Mouse (Mus musculus) neutrophil, adult 5-6 weeks (primary cell): Measurements from ENCODE around the gene Rpgrip1l. TPM values are rescaled to one million over a fixed set of nuclear protein-coding genes. Genes with fewer than 3 reads are reported as not detected.

Experiments
- ATAC-seq: fragments of 151-379, 151-347 bp; 2 replicates; pipeline ENCODE4 v1.8.0; 2017; ENCODE audit warnings: mild to moderate bottlenecking, moderate TSS enrichment; ENCODE audit not compliant: insufficient number of reproducible peaks, poor library complexity, low FRiP score, severe bottlenecking; ENCODE audit errors: extremely low read depth
- total RNA-seq: library from RNA; stranded (forward); fragments of 200-1000 nt; gene quantifications from 2 replicates; pipeline ENCODE4 v1.2.3, GENCODE M21; 2017

Rpgrip1l gene
- total RNA-seq, 1 experiment from 2014 or later = 4.9 TPM

GRCm38 (mm10) chr8:91224227-91224626 lies 88.8 kb downstream of the Rpgrip1l start:
- ATAC-seq = no peak

- ATAC-seq = no peak
Measured at GRCm38 (mm10) chr8:91221841-91222240, 91.2 kb downstream of the Rpgrip1l start.

- ATAC-seq = no peak
Measured at GRCm38 (mm10) chr8:91218271-91218670, 94.8 kb downstream of the Rpgrip1l start.

- ATAC-seq = no peak
Measured at GRCm38 (mm10) chr8:91217062-91217905, 95.8 kb downstream of the Rpgrip1l start.

- no peak for ATAC-seq
Measured at GRCm38 (mm10) chr8:91214287-91214686, 98.8 kb downstream of the Rpgrip1l start.

- no peak for ATAC-seq
Measured at GRCm38 (mm10) chr8:91212948-91213347, 100.1 kb downstream of the Rpgrip1l start.

- ATAC-seq = no peak
Measured at GRCm38 (mm10) chr8:91209658-91210057, 103.4 kb downstream of the Rpgrip1l start.

- no peak for ATAC-seq
Measured at GRCm38 (mm10) chr8:91207676-91208075, 105.4 kb downstream of the Rpgrip1l start.

- no peak for ATAC-seq
Measured at GRCm38 (mm10) chr8:91205897-91206296, 107.2 kb downstream of the Rpgrip1l start.

- ATAC-seq = no peak
Measured at GRCm38 (mm10) chr8:91201184-91201583, 111.9 kb downstream of the Rpgrip1l start.

- ATAC-seq = no peak
Measured at GRCm38 (mm10) chr8:91199876-91200275, 113.2 kb downstream of the Rpgrip1l start, which contains the start of gene Aktip. Aktip (minus strand) TSS chr8:91199976.

GRCm38 (mm10) chr8:91198036-91198435 lies 115.0 kb downstream of the Rpgrip1l start:
- ATAC-seq = no peak

GRCm38 (mm10) chr8:91197233-91197632 lies 115.8 kb downstream of the Rpgrip1l start:
- no peak for ATAC-seq

- ATAC-seq = no peak
Measured at GRCm38 (mm10) chr8:91196661-91197060, 116.4 kb downstream of the Rpgrip1l start.

GRCm38 (mm10) chr8:91194081-91194480 lies 119.0 kb downstream of the Rpgrip1l start:
- ATAC-seq = no peak

GRCm38 (mm10) chr8:91192941-91193340 lies 120.1 kb downstream of the Rpgrip1l start:
- ATAC-seq = no peak

- no peak for ATAC-seq
Measured at GRCm38 (mm10) chr8:91190816-91191340, 122.2 kb downstream of the Rpgrip1l start.

GRCm38 (mm10) chr8:91188152-91188551 lies 124.9 kb downstream of the Rpgrip1l start:
- no peak for ATAC-seq

GRCm38 (mm10) chr8:91186372-91186771 lies 126.7 kb downstream of the Rpgrip1l start:
- ATAC-seq = no peak

GRCm38 (mm10) chr8:91177708-91178107 lies 135.4 kb downstream of the Rpgrip1l start:
- no peak for ATAC-seq
